Mouse (Mus musculus): ENCODE data around the gene Aff1. TPM values are rescaled to one million over a fixed set of nuclear protein-coding genes. Genes with fewer than 3 reads are reported as not detected.

Gene Aff1
- polyA plus RNA-seq, 1 experiment from 2014 or later = 6.8 TPM

- H3K4me3 ChIP-seq (ENCODE audit: low read depth, low read length) = no peak overlapping the region
- H3K27me3 ChIP-seq (replicated peaks; ENCODE audit: control insufficient read depth, insufficient read depth, low read length) = no peaks in the 10 kb centered on the region
- no peak overlapping the region for H3K27ac ChIP-seq (ENCODE audit: low read depth, low read length)
- peak; percentile 59 for TF ChIP-seq CTCF (IDR thresholded peaks at IDR 0.05; ENCODE audit: low read depth)
- no peaks in the 10 kb centered on the region for H3K9me3 ChIP-seq (ENCODE audit: control insufficient read depth)
- 0 out of 2 replicates have a peak, but pooled peaks cover 5% of the 10 kb centered on the region for H3K4me1 ChIP-seq (replicated peaks; ENCODE audit: control insufficient read depth, insufficient read depth, low read length)
- 68% methylated on average over 5 of the region's 5 CpGs for WGBS
- H3K4me2 ChIP-seq (replicated peaks; ENCODE audit: low read depth) = no peak overlapping the region
- H3K9ac ChIP-seq (ENCODE audit: low read depth, low read length) = no peak overlapping the region
- no peaks in the 10 kb centered on the region for H3K36me3 ChIP-seq (ENCODE audit: control insufficient read depth, insufficient read depth)
- ATAC-seq = no peak
Observed at GRCm38 (mm10) chr5:103658921-103659320, 33.3 kb upstream of the Aff1 start.

GRCm38 (mm10) chr5:103659571-103659970 lies 32.6 kb upstream of the Aff1 start:
- Histone ChIP-seq H3K9me3 (ENCODE audit: control insufficient read depth) (no peaks in the 10 kb centered on the region), H3K4me1 (replicated peaks; ENCODE audit: control insufficient read depth, insufficient read depth, low read length) (0 out of 2 replicates have a peak, but pooled peaks cover 5% of the 10 kb centered on the region), H3K4me3 (ENCODE audit: low read depth, low read length) (no peak overlapping the region), H3K4me2 (replicated peaks; ENCODE audit: low read depth) (no peak overlapping the region), H3K9ac (ENCODE audit: low read depth, low read length) (no peak overlapping the region), H3K36me3 (ENCODE audit: control insufficient read depth, insufficient read depth) (no peaks in the 10 kb centered on the region), H3K27ac (ENCODE audit: low read depth, low read length) (no peak overlapping the region), H3K27me3 (replicated peaks; ENCODE audit: control insufficient read depth, insufficient read depth, low read length) (no peaks in the 10 kb centered on the region)
- no peak for ATAC-seq
- TF ChIP-seq CTCF (IDR thresholded peaks at IDR 0.05; ENCODE audit: low read depth) = peak; percentile 81
- WGBS = 31% methylated on average over 3 of the region's 3 CpGs

- Histone ChIP-seq H3K9me3 (ENCODE audit: control insufficient read depth) (no peaks in the 10 kb centered on the region), H3K36me3 (ENCODE audit: control insufficient read depth, insufficient read depth) (no peaks in the 10 kb centered on the region), H3K27ac (ENCODE audit: low read depth, low read length) (no peak overlapping the region), H3K4me1 (replicated peaks; ENCODE audit: control insufficient read depth, insufficient read depth, low read length) (no peaks in the 10 kb centered on the region), H3K27me3 (replicated peaks; ENCODE audit: control insufficient read depth, insufficient read depth, low read length) (no peaks in the 10 kb centered on the region), H3K4me2 (replicated peaks; ENCODE audit: low read depth) (no peak overlapping the region), H3K4me3 (ENCODE audit: low read depth, low read length) (no peak overlapping the region), H3K9ac (ENCODE audit: low read depth, low read length) (no peak overlapping the region)
- no peak for ATAC-seq
- no peak for TF ChIP-seq CTCF (IDR thresholded peaks at IDR 0.05; ENCODE audit: low read depth)
- WGBS = 72% methylated on average over 9 of the region's 9 CpGs
Observed at GRCm38 (mm10) chr5:103664932-103665331, 27.2 kb upstream of the Aff1 start.

GRCm38 (mm10) chr5:103665876-103666275 lies 26.3 kb upstream of the Aff1 start:
- H3K9ac ChIP-seq (ENCODE audit: low read depth, low read length) = no peak overlapping the region
- no peak for TF ChIP-seq CTCF (IDR thresholded peaks at IDR 0.05; ENCODE audit: low read depth)
- 81% methylated on average over 2 of the region's 2 CpGs for WGBS

GRCm38 (mm10) chr5:103671858-103672257 lies 20.3 kb upstream of the Aff1 start:
- Histone ChIP-seq H3K9me3 (ENCODE audit: control insufficient read depth) (no peaks in the 10 kb centered on the region), H3K9ac (ENCODE audit: low read depth, low read length) (no peak overlapping the region), H3K4me3 (ENCODE audit: low read depth, low read length) (no peak overlapping the region), H3K4me2 (replicated peaks; ENCODE audit: low read depth) (no peak overlapping the region), H3K27me3 (replicated peaks; ENCODE audit: control insufficient read depth, insufficient read depth, low read length) (no peaks in the 10 kb centered on the region), H3K36me3 (ENCODE audit: control insufficient read depth, insufficient read depth) (no peaks in the 10 kb centered on the region), H3K4me1 (replicated peaks; ENCODE audit: control insufficient read depth, insufficient read depth, low read length) (no peaks in the 10 kb centered on the region), H3K27ac (ENCODE audit: low read depth, low read length) (no peak overlapping the region)
- no peak for TF ChIP-seq CTCF (IDR thresholded peaks at IDR 0.05; ENCODE audit: low read depth)
- 40% methylated on average over 3 of the region's 3 CpGs for WGBS
- no peak for ATAC-seq

More at GRCm38 (mm10) chr5:103665876-103666275, 26.3 kb upstream of the Aff1 start:
- H3K27me3 ChIP-seq (replicated peaks; ENCODE audit: control insufficient read depth, insufficient read depth, low read length) = no peaks in the 10 kb centered on the region
- ATAC-seq = no peak
- no peaks in the 10 kb centered on the region for H3K9me3 ChIP-seq (ENCODE audit: control insufficient read depth)
- no peak overlapping the region for H3K4me3 ChIP-seq (ENCODE audit: low read depth, low read length)
- H3K36me3 ChIP-seq (ENCODE audit: control insufficient read depth, insufficient read depth) = no peaks in the 10 kb centered on the region
- no peaks in the 10 kb centered on the region for H3K4me1 ChIP-seq (replicated peaks; ENCODE audit: control insufficient read depth, insufficient read depth, low read length)
- no peak overlapping the region for H3K4me2 ChIP-seq (replicated peaks; ENCODE audit: low read depth)
- H3K27ac ChIP-seq (ENCODE audit: low read depth, low read length) = no peak overlapping the region

GRCm38 (mm10) chr5:103673611-103674010 lies 18.6 kb upstream of the Aff1 start:
- no peaks in the 10 kb centered on the region for H3K36me3 ChIP-seq (ENCODE audit: control insufficient read depth, insufficient read depth)
- H3K9ac ChIP-seq (ENCODE audit: low read depth, low read length) = no peak overlapping the region
- H3K9me3 ChIP-seq (ENCODE audit: control insufficient read depth) = no peaks in the 10 kb centered on the region
- ATAC-seq = no peak
- H3K4me3 ChIP-seq (ENCODE audit: low read depth, low read length) = no peak overlapping the region
- TF ChIP-seq CTCF (IDR thresholded peaks at IDR 0.05; ENCODE audit: low read depth) = no peak
- WGBS = 69% methylated on average over 4 of the region's 4 CpGs
- H3K27me3 ChIP-seq (replicated peaks; ENCODE audit: control insufficient read depth, insufficient read depth, low read length) = no peaks in the 10 kb centered on the region
- H3K27ac ChIP-seq (ENCODE audit: low read depth, low read length) = no peak overlapping the region
- no peak overlapping the region for H3K4me2 ChIP-seq (replicated peaks; ENCODE audit: low read depth)
- no peaks in the 10 kb centered on the region for H3K4me1 ChIP-seq (replicated peaks; ENCODE audit: control insufficient read depth, insufficient read depth, low read length)

- no peak overlapping the region for H3K4me2 ChIP-seq (replicated peaks; ENCODE audit: low read depth)
- H3K36me3 ChIP-seq (ENCODE audit: control insufficient read depth, insufficient read depth) = no peaks in the 10 kb centered on the region
- no peak overlapping the region for H3K4me3 ChIP-seq (ENCODE audit: low read depth, low read length)
- no peak for ATAC-seq
- no peak overlapping the region for H3K27ac ChIP-seq (ENCODE audit: low read depth, low read length)
- no peaks in the 10 kb centered on the region for H3K4me1 ChIP-seq (replicated peaks; ENCODE audit: control insufficient read depth, insufficient read depth, low read length)
- no peak overlapping the region for H3K9ac ChIP-seq (ENCODE audit: low read depth, low read length)
- no peak for TF ChIP-seq CTCF (IDR thresholded peaks at IDR 0.05; ENCODE audit: low read depth)
- H3K9me3 ChIP-seq (ENCODE audit: control insufficient read depth) = no peaks in the 10 kb centered on the region
- no peaks in the 10 kb centered on the region for H3K27me3 ChIP-seq (replicated peaks; ENCODE audit: control insufficient read depth, insufficient read depth, low read length)
- 60% methylated on average over 6 of the region's 6 CpGs for WGBS
Observed at GRCm38 (mm10) chr5:103674482-103674881, 17.7 kb upstream of the Aff1 start.

All from intestine, postnatal 0 days (tissue).